Mouse (Mus musculus) lung, embryonic 16.5 days (tissue): Measurements from ENCODE around the gene Prkcb. TPM values are rescaled to one million over a fixed set of nuclear protein-coding genes. Genes with fewer than 3 reads are reported as not detected.

Source experiments
- ATAC-seq: fragments of 200-750 bp; cut with Nextera tagmentation; 2 replicates; pipeline ENCODE4 v1.8.0; 2017; ENCODE audit warnings: low read depth, mild to moderate bottlenecking, moderate library complexity
- H3K27ac ChIP-seq: fragments of 300-500 bp; sonication (generic); 2 replicates; pipeline ENCODE4 v1.5.1; 2014; ENCODE audit warnings: mild to moderate bottlenecking, control low read depth, low read length
- H3K27me3 ChIP-seq: fragments of 300-500 bp; sonication (generic); 2 replicates; pipeline ENCODE4 v1.6.1; 2014; ENCODE audit warnings: low read depth, low read length, mixed read lengths; ENCODE audit not compliant: control insufficient read depth, insufficient read depth
- H3K36me3 ChIP-seq: fragments of 300-500 bp; sonication (generic); 2 replicates; pipeline ENCODE4 v1.6.1; 2014; ENCODE audit warnings: low read length; ENCODE audit not compliant: control insufficient read depth, insufficient read depth
- H3K4me1 ChIP-seq: fragments of 300-500 bp; sonication (generic); replicated peaks from 2 replicates; pipeline ENCODE4 v1.6.1; 2014; ENCODE audit warnings: low read length, mixed read lengths; ENCODE audit not compliant: control insufficient read depth, insufficient read depth
- H3K4me2 ChIP-seq: fragments of 300-500 bp; sonication (generic); 2 replicates; pipeline ENCODE4 v1.6.1; 2014; ENCODE audit warnings: low read depth, low read length, control low read depth
- H3K4me3 ChIP-seq: fragments of 300-500 bp; sonication (generic); 2 replicates; pipeline ENCODE4 v1.5.1; 2014; ENCODE audit warnings: mild to moderate bottlenecking, low read length, control low read depth
- H3K9ac ChIP-seq: fragments of 300-500 bp; sonication (generic); 2 replicates; pipeline ENCODE4 v1.6.1; 2014; ENCODE audit warnings: low read length, control low read depth
- H3K9me3 ChIP-seq: fragments of 300-500 bp; sonication (generic); 2 replicates; pipeline ENCODE4 v1.6.1; 2016; ENCODE audit warnings: low read length; ENCODE audit not compliant: control insufficient read depth
- WGBS: fragments of 180-500 bp; shearing (Covaris S2); extraction: QIAGEN DNeasy Blood & Tissue Kit; methylation state at CpG from one replicate; pipeline ENCODE4 v1.1.7; 2014; 5-methylcytosine and 5-hydroxymethylcytosine counted together
- polyA plus RNA-seq: library from polyadenylated mRNA; unstranded; fragments of >200 nt; fragmentation: Nextera tagmentation; extraction: Ambion mirVana; gene quantifications from 2 replicates; pipeline ENCODE4 v1.2.1, GENCODE M21; 2015

Prkcb gene
- polyA plus RNA-seq, 1 experiment from 2014 or later, result 4.1 TPM

GRCm38 (mm10) chr7:122366635-122367034, 78.1 kb downstream of the Prkcb start:
- WGBS, result 57% methylated on average over 1 of the region's 1 CpGs
- no peak overlapping the region for H3K4me2 ChIP-seq
- H3K36me3 ChIP-seq, result no peaks in the 10 kb centered on the region
- no peaks in the 10 kb centered on the region for H3K4me1 ChIP-seq
- no peak overlapping the region for H3K9ac ChIP-seq
- no peak overlapping the region for H3K4me3 ChIP-seq
- no peaks in the 10 kb centered on the region for H3K9me3 ChIP-seq
- no peak for ATAC-seq
- H3K27me3 ChIP-seq, result no peaks in the 10 kb centered on the region
- no peak overlapping the region for H3K27ac ChIP-seq

- no peak for ATAC-seq
- no peaks in the 10 kb centered on the region for H3K27me3 ChIP-seq
- WGBS, result 87% methylated on average over 7 of the region's 7 CpGs
- H3K9ac ChIP-seq, result no peak overlapping the region
- H3K9me3 ChIP-seq, result no peaks in the 10 kb centered on the region
- H3K4me3 ChIP-seq, result no peak overlapping the region
- no peaks in the 10 kb centered on the region for H3K36me3 ChIP-seq
- H3K4me2 ChIP-seq, result no peak overlapping the region
- no peak overlapping the region for H3K27ac ChIP-seq
- H3K4me1 ChIP-seq, result no peaks in the 10 kb centered on the region
Measured at GRCm38 (mm10) chr7:122367303-122368007, 78.9 kb downstream of the Prkcb start.

- no peaks in the 10 kb centered on the region for H3K4me1 ChIP-seq
- H3K9ac ChIP-seq, result no peak overlapping the region
- no peaks in the 10 kb centered on the region for H3K9me3 ChIP-seq
- WGBS, result 87% methylated on average over 12 of the region's 12 CpGs
- no peak for ATAC-seq
- H3K4me2 ChIP-seq, result no peak overlapping the region
- H3K36me3 ChIP-seq, result no peaks in the 10 kb centered on the region
- no peaks in the 10 kb centered on the region for H3K27me3 ChIP-seq
- no peak overlapping the region for H3K27ac ChIP-seq
- no peak overlapping the region for H3K4me3 ChIP-seq
Measured at GRCm38 (mm10) chr7:122370488-122370887, 81.9 kb downstream of the Prkcb start.

GRCm38 (mm10) chr7:122371947-122372346, 83.4 kb downstream of the Prkcb start:
- Histone ChIP-seq H3K9ac (no peak overlapping the region), H3K4me1 (no peaks in the 10 kb centered on the region), H3K27me3 (no peaks in the 10 kb centered on the region), H3K36me3 (no peaks in the 10 kb centered on the region), H3K9me3 (no peaks in the 10 kb centered on the region), H3K4me2 (no peak overlapping the region), H3K4me3 (no peak overlapping the region), H3K27ac (no peak overlapping the region)
- 67% methylated on average over 5 of the region's 5 CpGs for WGBS
- ATAC-seq, result no peak

- H3K27ac ChIP-seq, result no peak overlapping the region
Measured at GRCm38 (mm10) chr7:122372349-122372748, 83.8 kb downstream of the Prkcb start.

GRCm38 (mm10) chr7:122376845-122377244, 88.3 kb downstream of the Prkcb start:
- ATAC-seq, result no peak
- Histone ChIP-seq H3K4me3 (no peak overlapping the region), H3K9me3 (no peaks in the 10 kb centered on the region), H3K4me2 (no peak overlapping the region), H3K9ac (no peak overlapping the region), H3K36me3 (no peaks in the 10 kb centered on the region), H3K27ac (no peak overlapping the region), H3K4me1 (peaks cover 5% of the 10 kb centered on the region), H3K27me3 (no peaks in the 10 kb centered on the region)

More at GRCm38 (mm10) chr7:122372349-122372748, 83.8 kb downstream of the Prkcb start:
- ATAC-seq, result no peak
- H3K4me3 ChIP-seq, result no peak overlapping the region
- no peaks in the 10 kb centered on the region for H3K9me3 ChIP-seq
- H3K27me3 ChIP-seq, result no peaks in the 10 kb centered on the region
- H3K9ac ChIP-seq, result no peak overlapping the region
- no peak overlapping the region for H3K4me2 ChIP-seq
- H3K36me3 ChIP-seq, result no peaks in the 10 kb centered on the region
- H3K4me1 ChIP-seq, result no peaks in the 10 kb centered on the region
- WGBS, result 65% methylated on average over 3 of the region's 3 CpGs

- H3K36me3 ChIP-seq, result no peaks in the 10 kb centered on the region
- H3K27ac ChIP-seq, result no peak overlapping the region
- peaks cover 5% of the 10 kb centered on the region for H3K4me1 ChIP-seq
- 73% methylated on average over 3 of the region's 3 CpGs for WGBS
- no peak overlapping the region for H3K4me3 ChIP-seq
- no peak overlapping the region for H3K4me2 ChIP-seq
- no peaks in the 10 kb centered on the region for H3K9me3 ChIP-seq
- ATAC-seq, result no peak
- no peak overlapping the region for H3K9ac ChIP-seq
- H3K27me3 ChIP-seq, result no peaks in the 10 kb centered on the region
Measured at GRCm38 (mm10) chr7:122377967-122378366, 89.4 kb downstream of the Prkcb start.

- Histone ChIP-seq H3K4me2 (no peak overlapping the region), H3K36me3 (no peaks in the 10 kb centered on the region), H3K9ac (no peak overlapping the region), H3K4me1 (peaks cover 5% of the 10 kb centered on the region), H3K9me3 (no peaks in the 10 kb centered on the region), H3K4me3 (no peak overlapping the region), H3K27me3 (no peaks in the 10 kb centered on the region), H3K27ac (no peak overlapping the region)
- WGBS, result 16% methylated on average over 10 of the region's 10 CpGs
- ATAC-seq, result peak; percentile 67
Measured at GRCm38 (mm10) chr7:122378473-122378872, 89.9 kb downstream of the Prkcb start.

GRCm38 (mm10) chr7:122379292-122379691, 90.7 kb downstream of the Prkcb start:
- Histone ChIP-seq H3K4me2 (no peak overlapping the region), H3K4me3 (no peak overlapping the region), H3K9ac (no peak overlapping the region), H3K9me3 (no peaks in the 10 kb centered on the region), H3K27ac (no peak overlapping the region), H3K4me1 (peaks cover 5% of the 10 kb centered on the region), H3K27me3 (no peaks in the 10 kb centered on the region), H3K36me3 (no peaks in the 10 kb centered on the region)
- WGBS, result 58% methylated on average over 7 of the region's 7 CpGs
- ATAC-seq, result no peak
